In the genomic region with DNA sequence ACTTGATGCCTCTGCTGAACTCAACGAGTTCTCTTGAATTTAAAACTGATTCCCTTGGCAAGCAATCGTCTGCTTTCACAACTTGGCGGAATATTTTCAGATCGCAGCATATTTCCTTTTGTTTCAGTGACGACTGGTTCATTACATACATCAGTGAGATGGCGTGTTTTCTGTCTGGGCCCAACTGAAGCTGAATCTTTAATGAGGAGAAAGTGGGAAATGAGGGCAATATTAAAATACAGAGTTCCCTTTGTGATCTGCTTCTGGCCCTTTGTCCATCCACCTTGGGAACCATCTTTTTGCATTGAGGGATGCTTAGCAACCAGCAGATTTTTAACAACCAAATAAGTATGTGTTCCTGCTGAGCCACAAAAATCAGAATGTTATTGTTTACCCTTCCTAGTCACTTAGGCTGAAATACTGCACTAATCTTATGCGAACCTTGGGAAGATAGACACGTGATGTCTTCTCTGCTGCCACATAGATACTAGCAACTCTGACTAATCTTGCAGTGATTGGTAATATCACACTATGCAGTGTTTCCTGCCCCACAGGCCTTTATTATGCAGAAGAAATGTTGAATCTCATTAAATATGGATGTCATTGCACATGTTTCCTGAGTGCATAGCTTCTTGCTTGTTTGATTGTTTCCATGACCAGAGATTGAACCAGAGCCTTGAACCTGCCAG, we compare ENCODE assay signal across 14 mouse cellular contexts.
DNase-seq lines count a peak whose midpoint lies in the region; ATAC-seq lines count a peak whose summit lies in the region.
"Had no signal": no experiment of that assay in that cellular context is flagged by ENCODE, and none has a peak within 500 bp of the region (broad histone marks: within the 10 kb centered on the region; RNA-seq: fewer than 3 reads in every experiment).

No protein-coding gene starts in this region.

- no peaks in the 10 kb centered on the region for H3K36me3 ChIP-seq in forebrain, embryonic 14.5 days (ENCODE audit: control insufficient read depth, insufficient read depth, low read length)
- no peaks in the 10 kb centered on the region for H3K36me3 ChIP-seq in forebrain, embryonic 10.5 days (replicated peaks)
- H3K36me3 ChIP-seq in neural tube, embryonic 12.5 days, result no peaks in the 10 kb centered on the region
- H3K36me3 ChIP-seq in midbrain, embryonic 12.5 days, result no peaks in the 10 kb centered on the region
- H3K36me3 ChIP-seq: liver, embryonic 12.5 days had no signal

- H3K27ac ChIP-seq in forebrain, embryonic 14.5 days (ENCODE audit: low read depth, low read length), result no peak overlapping the region; the same call in 1 of the 2 replicates
- H3K27ac ChIP-seq in forebrain, embryonic 10.5 days, result no peak overlapping the region
- no peak overlapping the region for H3K27ac ChIP-seq in neural tube, embryonic 12.5 days
- H3K27ac ChIP-seq in midbrain, embryonic 12.5 days (replicated peaks), result no peak overlapping the region
- H3K27ac ChIP-seq: liver, embryonic 12.5 days had no signal

- H3K4me1 ChIP-seq in forebrain, embryonic 14.5 days (ENCODE audit: control insufficient read depth, insufficient read depth, low read length), result no peaks in the 10 kb centered on the region
- H3K4me1 ChIP-seq in forebrain, embryonic 10.5 days, result no peaks in the 10 kb centered on the region
- no peaks in the 10 kb centered on the region for H3K4me1 ChIP-seq in neural tube, embryonic 12.5 days
- H3K4me1 ChIP-seq in midbrain, embryonic 12.5 days, result peaks cover 2% of the 10 kb centered on the region; the same call in 1 of the 2 replicates

- ATAC-seq in forebrain, embryonic 14.5 days, result peak; percentile 67; the same call in 1 of the 2 replicates
- 0 out of 2 replicates have a peak, but pooled peaks have one; percentile 29 for ATAC-seq in neural tube, embryonic 12.5 days (ENCODE audit: low FRiP score, low read depth)
- peak; percentile 72; the same call in 1 of the 2 replicates for ATAC-seq in midbrain, embryonic 12.5 days (ENCODE audit: low FRiP score, low read depth)
- ATAC-seq in megakaryocyte progenitor cell, adult 5-6 weeks (replicated peaks; ENCODE audit: poor library complexity), result no peak
- ATAC-seq: liver, embryonic 12.5 days had no signal

- H3K4me2 ChIP-seq in forebrain, embryonic 14.5 days (ENCODE audit: low read length), result no peak overlapping the region
- no peak overlapping the region for H3K4me2 ChIP-seq in neural tube, embryonic 12.5 days (replicated peaks)
- H3K4me2 ChIP-seq in midbrain, embryonic 12.5 days (replicated peaks), result no peak overlapping the region
- H3K4me2 ChIP-seq: liver, embryonic 12.5 days had no signal

- no peak overlapping the region for H3K9ac ChIP-seq in forebrain, embryonic 14.5 days (ENCODE audit: low read length)
- no peak overlapping the region for H3K9ac ChIP-seq in neural tube, embryonic 12.5 days
- H3K9ac ChIP-seq in midbrain, embryonic 12.5 days (replicated peaks), result no peak overlapping the region
- H3K9ac ChIP-seq: liver, embryonic 12.5 days had no signal

- H3K4me3 ChIP-seq in forebrain, embryonic 14.5 days (ENCODE audit: low read depth, low read length), result no peak overlapping the region
- H3K4me3 ChIP-seq in forebrain, embryonic 10.5 days, result no peak overlapping the region
- no peak overlapping the region for H3K4me3 ChIP-seq in neural tube, embryonic 12.5 days
- H3K4me3 ChIP-seq in midbrain, embryonic 12.5 days, result no peak overlapping the region
- H3K4me3 ChIP-seq: liver, embryonic 12.5 days had no signal

- no peaks in the 10 kb centered on the region for H3K9me3 ChIP-seq in forebrain, embryonic 14.5 days (replicated peaks; ENCODE audit: control insufficient read depth, low read length)
- H3K9me3 ChIP-seq in forebrain, embryonic 10.5 days, result no peaks in the 10 kb centered on the region
- no peaks in the 10 kb centered on the region for H3K9me3 ChIP-seq in neural tube, embryonic 12.5 days
- no peaks in the 10 kb centered on the region for H3K9me3 ChIP-seq in midbrain, embryonic 12.5 days
- H3K9me3 ChIP-seq: liver, embryonic 12.5 days had no signal

- peak; percentile 37 for DNase-seq in forebrain, embryonic 14.5 days (ENCODE audit: low spot score)
- no peak for DNase-seq in forebrain, embryonic 10.5 days (ENCODE audit: extremely low spot score, low spot score)
- DNase-seq in neural tube, embryonic 10.5 days (ENCODE audit: extremely low spot score, low spot score), result no peak
- DNase-seq in retina, postnatal 1 day, result peak; percentile 71
- no peak for DNase-seq in cerebellum, postnatal 25 days
- DNase-seq: adrenal gland, postnatal 14 days; embryo, embryonic 11 days; kidney, adult 11 months; kidney, postnatal 14 days; right cerebral cortex, postnatal 14 days had no signal

- WGBS in forebrain, embryonic 14.5 days, result 47% methylated on average over 8 of the region's 8 CpGs
- 86% methylated on average over 8 of the region's 8 CpGs for WGBS in forebrain, embryonic 10.5 days
- 78% methylated on average over 8 of the region's 8 CpGs for WGBS in neural tube, embryonic 12.5 days
- WGBS in midbrain, embryonic 12.5 days, result 82% methylated on average over 8 of the region's 8 CpGs

- H3K27me3 ChIP-seq in forebrain, embryonic 14.5 days (replicated peaks; ENCODE audit: control insufficient read depth, insufficient read depth, low read length), result no peaks in the 10 kb centered on the region
- no peaks in the 10 kb centered on the region for H3K27me3 ChIP-seq in forebrain, embryonic 10.5 days (ENCODE audit: poor library complexity, severe bottlenecking)
- no peaks in the 10 kb centered on the region for H3K27me3 ChIP-seq in neural tube, embryonic 12.5 days (replicated peaks)
- H3K27me3 ChIP-seq in midbrain, embryonic 12.5 days, result no peaks in the 10 kb centered on the region
- H3K27me3 ChIP-seq: liver, embryonic 12.5 days had no signal

Comparison
In these comparisons a context has a peak if more than half of its experiments do, and no peak if none do; other contexts are left out.
1. DNase-seq: peak in forebrain, embryonic 14.5 days (single experiment) and retina, postnatal 1 day (single experiment); none in forebrain, embryonic 10.5 days (single experiment), neural tube, embryonic 10.5 days (single experiment) and cerebellum, postnatal 25 days (0 of 2).